Mouse (Mus musculus) forebrain, embryonic 13.5 days (tissue): Measurements from ENCODE around the gene Pdzph1. TPM values are rescaled to one million over a fixed set of nuclear protein-coding genes. Genes with fewer than 3 reads are reported as not detected.
A peak's percentile ranks its signal among the peaks of the same experiment; 100 is the strongest.

Experiments used
- ATAC-seq: fragments of 200-750 bp; cut with Nextera tagmentation; 2 replicates; pipeline ENCODE4 v1.8.0; 2017
- H3K27ac ChIP-seq: fragments of 300-500 bp; sonication (generic); 2 replicates; pipeline ENCODE4 v1.5.1; 2015; ENCODE audit warnings: inconsistent platforms, mild to moderate bottlenecking, moderate library complexity
- H3K27me3 ChIP-seq: fragments of 300-500 bp; sonication (generic); 2 replicates; pipeline ENCODE4 v1.6.1; 2015; ENCODE audit warnings: mild to moderate bottlenecking, inconsistent platforms
- H3K36me3 ChIP-seq: fragments of 300-500 bp; sonication (generic); 2 replicates; pipeline ENCODE4 v1.6.1; 2015; ENCODE audit warnings: mild to moderate bottlenecking, inconsistent platforms; ENCODE audit not compliant: poor library complexity, severe bottlenecking
- H3K4me1 ChIP-seq: fragments of 300-500 bp; sonication (generic); 2 replicates; pipeline ENCODE4 v1.6.1; 2015; ENCODE audit warnings: inconsistent platforms
- H3K4me2 ChIP-seq: fragments of 300-500 bp; sonication (generic); 2 replicates; pipeline ENCODE4 v1.6.1; 2015; ENCODE audit warnings: inconsistent platforms, mild to moderate bottlenecking, moderate library complexity
- H3K4me3 ChIP-seq: fragments of 300-500 bp; sonication (generic); 2 replicates; pipeline ENCODE4 v1.5.1; 2015; ENCODE audit warnings: mild to moderate bottlenecking, inconsistent platforms
- H3K9ac ChIP-seq: fragments of 300-500 bp; sonication (generic); 2 replicates; pipeline ENCODE4 v1.6.1; 2015; ENCODE audit warnings: mild to moderate bottlenecking, inconsistent platforms
- H3K9me3 ChIP-seq: fragments of 300-500 bp; sonication (generic); replicated peaks from 2 replicates; pipeline ENCODE4 v1.6.1; 2016; ENCODE audit warnings: inconsistent platforms
- WGBS: fragments of 180-500 bp; shearing (Covaris S2); methylation state at CpG from one replicate; pipeline ENCODE4 v1.1.7; 2015; 5-methylcytosine and 5-hydroxymethylcytosine counted together
- polyA plus RNA-seq: library from polyadenylated mRNA; unstranded; fragments of >200 nt; fragmentation: Nextera tagmentation; extraction: Ambion mirVana; gene quantifications from 2 replicates; pipeline ENCODE4 v1.2.1, GENCODE M21; 2015

Pdzph1 gene
- polyA plus RNA-seq, 1 experiment from 2014 or later, result 13.4 TPM

- 80% methylated on average over 1 of the region's 1 CpGs for WGBS
- Histone ChIP-seq H3K36me3 (no peaks in the 10 kb centered on the region), H3K9me3 (no peaks in the 10 kb centered on the region), H3K4me1 (no peaks in the 10 kb centered on the region), H3K27me3 (no peaks in the 10 kb centered on the region), H3K9ac (no peak overlapping the region), H3K27ac (no peak overlapping the region), H3K4me3 (no peak overlapping the region), H3K4me2 (no peak overlapping the region)
- no peak for ATAC-seq
Observed at GRCm38 (mm10) chr17:58957055-58957454, 34.1 kb downstream of the Pdzph1 start.

DNA sequence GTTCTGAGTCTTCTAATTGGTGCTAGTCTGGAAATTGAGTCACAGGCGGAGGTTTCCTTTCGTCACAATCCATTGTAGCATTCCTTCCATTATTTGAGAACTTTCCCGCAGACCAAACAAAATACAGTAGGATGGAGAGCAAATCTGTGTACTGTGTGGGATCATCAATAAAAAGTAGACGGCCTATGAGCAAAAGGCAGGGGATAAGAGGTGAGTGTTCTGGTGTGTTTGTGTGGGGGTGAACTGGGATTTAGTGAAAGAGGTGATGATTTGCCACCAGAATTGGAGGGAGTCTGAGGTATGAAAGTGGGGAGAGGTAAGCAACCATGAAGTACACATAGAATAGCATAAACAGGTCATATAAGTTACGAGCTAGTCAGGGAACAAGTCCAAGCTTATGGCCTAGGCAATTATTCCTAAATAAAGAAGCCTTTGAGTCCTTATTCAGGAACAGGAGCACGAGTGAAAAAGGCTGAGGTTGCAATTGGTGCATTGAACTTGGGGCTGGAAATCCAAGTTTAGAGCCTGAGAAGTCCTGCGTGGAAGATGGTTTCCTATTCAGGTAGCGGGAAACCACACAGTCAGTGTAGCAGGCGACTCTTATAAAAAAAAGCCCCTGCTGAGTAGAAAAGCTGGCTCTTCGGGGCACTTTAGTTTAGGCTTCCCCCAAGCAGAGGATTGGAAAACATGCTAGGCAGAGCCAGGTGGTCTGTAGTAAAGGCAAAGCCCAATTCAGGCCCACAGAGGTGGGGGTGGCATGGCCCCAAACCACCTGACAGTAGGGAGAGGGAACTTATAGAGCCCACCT is 48.0 kb downstream of the Pdzph1 start:
- Histone ChIP-seq H3K4me3 (no peak overlapping the region), H3K27me3 (no peaks in the 10 kb centered on the region), H3K4me2 (no peak overlapping the region), H3K27ac (no peak overlapping the region), H3K36me3 (no peaks in the 10 kb centered on the region), H3K9me3 (no peaks in the 10 kb centered on the region), H3K4me1 (peaks cover under 1% of the 10 kb centered on the region; the same call in 1 of the 2 replicates), H3K9ac (no peak overlapping the region)
- WGBS, result 59% methylated on average over 10 of the region's 10 CpGs
- no peak for ATAC-seq

DNA sequence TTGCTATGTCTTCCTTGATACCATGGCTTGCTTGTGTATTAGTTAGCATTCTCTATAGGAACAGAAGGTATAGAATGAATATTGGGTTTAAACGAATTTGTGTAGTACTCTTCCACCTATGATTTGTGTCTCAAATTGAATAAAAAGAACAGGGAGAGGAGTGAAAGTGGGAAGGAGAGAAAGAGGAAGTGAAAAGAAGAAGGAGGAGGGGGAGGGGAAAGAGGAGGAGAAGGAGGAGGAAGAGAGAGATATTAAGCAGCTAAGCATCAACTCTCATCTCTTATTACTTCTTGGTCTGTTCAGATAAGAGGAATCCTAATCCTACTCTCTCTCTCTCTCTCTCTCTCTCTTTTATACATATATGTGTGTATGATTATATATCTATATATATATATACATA is 52.6 kb downstream of the Pdzph1 start:
- Histone ChIP-seq H3K36me3 (no peaks in the 10 kb centered on the region), H3K27me3 (no peaks in the 10 kb centered on the region), H3K9me3 (no peaks in the 10 kb centered on the region), H3K4me1 (peaks cover 12% of the 10 kb centered on the region), H3K27ac (no peak overlapping the region), H3K4me3 (no peak overlapping the region), H3K9ac (no peak overlapping the region), H3K4me2 (no peak overlapping the region)
- ATAC-seq, result no peak
- WGBS, result 98% methylated on average over 1 of the region's 1 CpGs

DNA sequence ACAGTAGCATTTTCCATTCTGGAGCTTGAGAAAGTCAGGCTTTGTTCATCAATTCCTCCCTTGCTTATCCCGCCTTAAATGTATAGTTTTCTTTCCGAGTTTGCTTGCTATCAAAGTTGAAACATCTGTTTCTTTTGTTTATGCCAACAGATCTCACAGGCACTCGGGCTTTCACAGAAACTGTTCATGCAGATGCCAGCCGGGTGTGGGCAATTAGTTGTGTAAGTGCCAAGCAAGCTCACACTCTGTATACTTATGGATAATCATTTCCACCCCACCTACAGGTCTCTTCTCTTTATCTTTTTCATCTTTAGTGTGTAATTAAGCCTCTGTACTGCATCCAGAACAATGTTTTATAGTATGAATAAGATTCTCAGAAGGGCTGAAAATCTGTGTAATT is 53.6 kb downstream of the Pdzph1 start:
- 11% methylated on average over 4 of the region's 4 CpGs for WGBS
- Histone ChIP-seq H3K4me2 (no peak overlapping the region), H3K4me1 (peaks cover 22% of the 10 kb centered on the region), H3K27me3 (no peaks in the 10 kb centered on the region), H3K9me3 (no peaks in the 10 kb centered on the region), H3K36me3 (no peaks in the 10 kb centered on the region), H3K27ac (no peak overlapping the region), H3K9ac (no peak overlapping the region), H3K4me3 (no peak overlapping the region)
- ATAC-seq, result peak; percentile 57; the same call in 1 of the 2 replicates

DNA sequence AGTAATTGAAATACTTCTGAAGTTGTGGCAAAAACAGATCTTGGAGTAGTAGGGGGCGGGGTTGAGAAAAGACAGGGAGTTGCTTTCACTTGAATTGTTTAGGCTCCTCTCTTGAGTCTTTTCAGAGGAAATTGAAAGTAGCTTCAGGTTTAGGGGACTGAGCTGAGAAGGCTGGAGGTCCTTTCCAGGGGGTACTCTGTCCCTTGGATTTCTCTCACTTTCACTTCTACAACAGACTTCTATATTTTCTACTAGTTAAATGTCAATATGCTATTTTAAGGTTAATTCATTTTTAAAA is 58.2 kb downstream of the Pdzph1 start:
- Histone ChIP-seq H3K4me2 (peak overlapping the region; percentile 40), H3K4me3 (no peak overlapping the region), H3K4me1 (peaks cover 24% of the 10 kb centered on the region), H3K27me3 (no peaks in the 10 kb centered on the region), H3K27ac (peak overlapping the region; percentile 66; the same call in 1 of the 2 replicates), H3K9me3 (no peaks in the 10 kb centered on the region), H3K36me3 (no peaks in the 10 kb centered on the region), H3K9ac (no peak overlapping the region)
- 4% methylated on average over 1 of the region's 1 CpGs for WGBS
- no peak; the same call in 1 of the 2 replicates for ATAC-seq

GRCm38 (mm10) chr17:58932279-58932982 is 58.7 kb downstream of the Pdzph1 start:
- peak overlapping the region; percentile 73 for H3K27ac ChIP-seq
- WGBS, result 2% methylated on average over 2 of the region's 2 CpGs
- no peak overlapping the region for H3K9ac ChIP-seq
- H3K36me3 ChIP-seq, result no peaks in the 10 kb centered on the region
- H3K4me2 ChIP-seq, result peak overlapping the region; percentile 40
- peaks cover 19% of the 10 kb centered on the region for H3K4me1 ChIP-seq
- no peaks in the 10 kb centered on the region for H3K27me3 ChIP-seq
- peak; percentile 93 for ATAC-seq
- H3K9me3 ChIP-seq, result no peaks in the 10 kb centered on the region
- no peak overlapping the region for H3K4me3 ChIP-seq

GRCm38 (mm10) chr17:58924754-58925546 is 66.2 kb downstream of the Pdzph1 start:
- no peaks in the 10 kb centered on the region for H3K27me3 ChIP-seq
- H3K4me3 ChIP-seq, result no peak overlapping the region
- 84% methylated on average over 10 of the region's 10 CpGs for WGBS
- no peak overlapping the region for H3K9ac ChIP-seq
- no peak overlapping the region for H3K27ac ChIP-seq
- ATAC-seq, result no peak
- no peaks in the 10 kb centered on the region for H3K9me3 ChIP-seq
- H3K36me3 ChIP-seq, result no peaks in the 10 kb centered on the region
- H3K4me1 ChIP-seq, result peaks cover 2% of the 10 kb centered on the region; the same call in 1 of the 2 replicates
- no peak overlapping the region for H3K4me2 ChIP-seq

DNA sequence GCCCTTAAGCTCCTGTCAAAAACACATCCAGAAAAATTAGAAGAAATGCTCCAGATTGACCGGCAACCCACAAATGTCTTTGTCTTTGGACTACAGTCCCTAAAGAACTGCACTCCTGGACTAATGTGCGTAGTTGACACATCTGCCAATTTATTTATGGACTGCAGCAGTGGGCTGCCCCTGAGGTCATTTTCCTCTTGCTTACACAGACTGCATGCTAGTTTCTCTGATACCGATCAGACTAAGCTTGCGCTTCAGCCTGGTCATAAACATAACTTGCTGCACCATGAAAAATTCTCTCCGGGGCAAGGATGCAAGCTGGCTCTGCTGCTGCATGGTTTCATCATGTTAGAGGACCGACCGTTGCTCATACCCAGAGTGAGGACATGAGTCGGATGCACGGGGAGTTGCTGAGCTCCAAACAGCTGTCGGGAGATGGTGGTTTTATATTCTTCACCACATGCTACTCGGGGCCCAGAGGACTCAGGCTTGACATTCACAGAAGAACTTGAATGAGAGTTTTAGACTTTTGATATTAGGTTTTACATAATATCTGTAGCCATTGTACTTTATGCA is 67.2 kb downstream of the Pdzph1 start:
- no peak for ATAC-seq

DNA sequence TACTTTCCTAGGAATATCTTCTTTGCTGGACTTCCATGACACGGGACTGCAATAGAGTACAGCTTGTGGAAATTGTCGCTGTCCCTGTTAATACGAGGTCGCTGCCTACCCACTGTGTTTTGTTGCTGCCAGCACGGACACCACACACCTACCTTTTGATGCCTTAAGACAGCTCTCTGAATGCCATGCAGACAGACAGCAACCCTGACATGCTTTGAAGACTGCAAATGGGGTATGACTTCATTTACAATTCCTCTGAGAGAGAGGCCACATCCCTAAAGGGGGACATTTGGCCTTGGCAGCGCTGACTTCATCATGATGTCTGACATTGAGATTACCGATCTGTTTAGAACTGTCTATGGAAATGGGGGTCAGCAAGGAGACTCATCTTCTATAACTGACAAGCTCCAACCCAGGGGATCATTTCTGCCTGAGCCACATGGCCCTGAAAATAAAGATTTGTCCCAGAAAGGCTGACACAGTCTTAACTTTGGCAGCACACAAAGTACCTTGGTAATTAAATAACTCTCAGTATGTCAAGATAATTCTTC is 67.8 kb downstream of the Pdzph1 start:
- WGBS, result 80% methylated on average over 7 of the region's 7 CpGs
- no peaks in the 10 kb centered on the region for H3K27me3 ChIP-seq
- no peaks in the 10 kb centered on the region for H3K36me3 ChIP-seq
- H3K4me2 ChIP-seq, result no peak overlapping the region
- no peak overlapping the region for H3K9ac ChIP-seq
- H3K9me3 ChIP-seq, result no peaks in the 10 kb centered on the region
- no peak overlapping the region for H3K27ac ChIP-seq
- peaks cover 12% of the 10 kb centered on the region; the same call in 1 of the 2 replicates for H3K4me1 ChIP-seq
- ATAC-seq, result no peak
- no peak overlapping the region for H3K4me3 ChIP-seq

More for the DNA sequence above, 67.2 kb downstream of the Pdzph1 start:
- 88% methylated on average over 11 of the region's 11 CpGs for WGBS
- Histone ChIP-seq H3K4me1 (peaks cover 12% of the 10 kb centered on the region; the same call in 1 of the 2 replicates), H3K27ac (no peak overlapping the region), H3K4me2 (no peak overlapping the region), H3K9me3 (no peaks in the 10 kb centered on the region), H3K9ac (no peak overlapping the region), H3K36me3 (no peaks in the 10 kb centered on the region), H3K27me3 (no peaks in the 10 kb centered on the region), H3K4me3 (no peak overlapping the region)

GRCm38 (mm10) chr17:58922821-58923220 is 68.4 kb downstream of the Pdzph1 start:
- no peak for ATAC-seq
- Histone ChIP-seq H3K4me2 (no peak overlapping the region), H3K4me3 (no peak overlapping the region), H3K27ac (no peak overlapping the region), H3K9me3 (no peaks in the 10 kb centered on the region), H3K9ac (no peak overlapping the region), H3K36me3 (no peaks in the 10 kb centered on the region), H3K27me3 (no peaks in the 10 kb centered on the region), H3K4me1 (peaks cover 12% of the 10 kb centered on the region; the same call in 1 of the 2 replicates)
- WGBS, result 92% methylated on average over 2 of the region's 2 CpGs

- H3K9ac ChIP-seq, result no peak overlapping the region
Observed at GRCm38 (mm10) chr17:58919927-58920326, 71.2 kb downstream of the Pdzph1 start.

More at GRCm38 (mm10) chr17:58919927-58920326, 71.2 kb downstream of the Pdzph1 start:
- 26% methylated on average over 4 of the region's 4 CpGs for WGBS
- Histone ChIP-seq H3K4me1 (peaks cover 12% of the 10 kb centered on the region; the same call in 1 of the 2 replicates), H3K36me3 (no peaks in the 10 kb centered on the region), H3K9me3 (no peaks in the 10 kb centered on the region), H3K4me2 (no peak overlapping the region), H3K27me3 (no peaks in the 10 kb centered on the region), H3K27ac (no peak overlapping the region), H3K4me3 (no peak overlapping the region)
- ATAC-seq, result no peak
